Mouse (Mus musculus) B cell, adult 67 days (primary cell): Measurements from ENCODE around the gene Zfp938. TPM values are rescaled to one million over a fixed set of nuclear protein-coding genes. Genes with fewer than 3 reads are reported as not detected.

Experiments used
- total RNA-seq, 2 experiments: library from RNA; stranded (reverse); gene quantifications; 4 replicates each; pipeline ENCODE4 v1.2.4; 2023

The Zfp938 gene
- 1 to 10 TPM; 6.1 to 6.5 TPM for total RNA-seq

DNA sequence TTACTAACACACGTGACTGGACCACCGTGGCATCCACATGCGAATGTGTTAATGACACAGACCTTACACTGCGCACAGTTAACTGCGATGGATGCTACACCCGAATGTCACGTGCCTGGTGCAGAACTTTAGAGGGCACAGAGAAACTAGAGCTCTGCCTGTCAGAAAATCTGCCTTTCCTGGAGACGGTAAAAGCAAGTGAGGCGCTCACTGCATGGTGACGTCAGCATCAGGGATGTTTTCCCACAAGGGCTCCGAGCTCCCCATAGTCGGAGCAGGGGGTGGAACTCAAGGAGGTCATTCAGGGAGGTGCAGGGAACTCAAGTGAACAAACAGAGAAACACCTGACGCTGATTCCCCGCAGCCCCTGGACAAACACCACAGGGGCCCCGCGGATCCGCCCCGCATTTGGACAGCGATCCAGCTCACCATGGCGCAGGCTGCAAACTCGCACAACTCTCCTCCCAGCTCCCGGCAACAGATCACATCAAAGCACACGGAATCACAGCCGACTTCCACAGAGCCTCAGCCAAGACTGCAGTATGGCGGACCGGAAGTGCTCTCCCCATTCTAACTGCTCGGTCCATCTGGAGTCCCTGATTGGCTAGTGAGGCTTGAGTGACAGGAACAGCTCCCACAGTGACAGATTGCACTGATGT is at the start of gene Zfp938:
Gene Zfp938, minus strand, starts transcription at position 539 of the 659 bp plus-strand sequence.

Other genes with a start within 250 kb of the Zfp938 start
- 10 to 100 TPM; 13.7 to 14.5 TPM for gene Zfp873, start 193.2 kb downstream of the Zfp938 start, total RNA-seq
- 10 to 100 TPM; 13.0 to 15.3 TPM for gene BC024063, start 157.9 kb downstream of the Zfp938 start, total RNA-seq
- gene AU041133, start 113.3 kb downstream of the Zfp938 start, total RNA-seq, result 10 to 100 TPM; 10.8 to 14.4 TPM
- gene 4932415D10Rik, start 75.3 kb upstream of the Zfp938 start, total RNA-seq, result not detected
- 1 to 10 TPM; 6.3 to 6.6 TPM for gene Gm4924, start 113.0 kb upstream of the Zfp938 start, total RNA-seq